Mouse (Mus musculus) limb, embryonic 12.5 days (tissue): ENCODE data around the gene Tulp2. TPM values are rescaled to one million over a fixed set of nuclear protein-coding genes. Genes with fewer than 3 reads are reported as not detected.
A peak's percentile ranks its signal among the peaks of the same experiment; 100 is the strongest.
"Not testable (repeated sequence)": the region's sequence is repeated elsewhere in the genome, so short reads cannot be mapped to it uniquely, and the experiment has no call there.

Experiments
- ATAC-seq: fragments of 200-750 bp; cut with Nextera tagmentation; 2 replicates; pipeline ENCODE4 v1.8.0; 2017; ENCODE audit warnings: low read depth, moderate TSS enrichment; ENCODE audit not compliant: insufficient number of reproducible peaks, insufficient read depth, low FRiP score, low TSS enrichment
- H3K27ac ChIP-seq: fragments of 300-500 bp; sonication (generic); 2 replicates; pipeline ENCODE4 v1.5.1; 2016; ENCODE audit warnings: mild to moderate bottlenecking, moderate library complexity
- H3K27me3 ChIP-seq: fragments of 300-500 bp; sonication (generic); 2 replicates; pipeline ENCODE4 v1.6.1; 2016; ENCODE audit warnings: mild to moderate bottlenecking, moderate library complexity
- H3K36me3 ChIP-seq: fragments of 300-500 bp; sonication (generic); 2 replicates; pipeline ENCODE4 v1.6.1; 2016; ENCODE audit warnings: mild to moderate bottlenecking, moderate library complexity
- H3K4me1 ChIP-seq: fragments of 300-500 bp; sonication (generic); replicated peaks from 2 replicates; pipeline ENCODE4 v1.6.1; 2016
- H3K4me2 ChIP-seq: fragments of 300-500 bp; sonication (generic); 2 replicates; pipeline ENCODE4 v1.6.1; 2016; ENCODE audit warnings: mild to moderate bottlenecking, moderate library complexity
- H3K4me3 ChIP-seq: fragments of 300-500 bp; sonication (generic); replicated peaks from 2 replicates; pipeline ENCODE4 v1.5.1; 2016; ENCODE audit warnings: mild to moderate bottlenecking
- H3K9ac ChIP-seq: fragments of 300-500 bp; sonication (generic); replicated peaks from 2 replicates; pipeline ENCODE4 v1.6.1; 2016; ENCODE audit warnings: mild to moderate bottlenecking, moderate library complexity
- H3K9me3 ChIP-seq: fragments of 300-500 bp; sonication (generic); 2 replicates; pipeline ENCODE4 v1.6.1; 2016; ENCODE audit warnings: mild to moderate bottlenecking, moderate library complexity
- WGBS: fragments of 180-500 bp; shearing (Covaris S2); methylation state at CpG from one replicate; pipeline ENCODE4 v1.1.7; 2016; 5-methylcytosine and 5-hydroxymethylcytosine counted together
- polyA plus RNA-seq: library from polyadenylated mRNA; unstranded; fragments of >200 nt; fragmentation: Nextera tagmentation; extraction: Ambion mirVana; gene quantifications from 2 replicates; pipeline ENCODE4 v1.2.1, GENCODE M21; 2016

Tulp2 gene
- polyA plus RNA-seq, 1 experiment from 2014 or later, result 1.4 TPM

- 80% methylated on average over 1 of the region's 1 CpGs for WGBS
- H3K36me3 ChIP-seq, result peaks cover 72% of the 10 kb centered on the region
- no peak overlapping the region for H3K9ac ChIP-seq
- H3K9me3 ChIP-seq, result no peaks in the 10 kb centered on the region
- ATAC-seq, result no peak
- H3K27me3 ChIP-seq, result no peaks in the 10 kb centered on the region
- no peak overlapping the region for H3K4me3 ChIP-seq
- H3K4me1 ChIP-seq, result no peaks in the 10 kb centered on the region; the same call in 1 of the 2 replicates
- no peak overlapping the region for H3K27ac ChIP-seq
- no peak overlapping the region for H3K4me2 ChIP-seq
Observed at GRCm38 (mm10) chr7:45449974-45450373, 31.7 kb upstream of the Tulp2 start.

- peak; percentile 54 for ATAC-seq
- H3K4me3 ChIP-seq, result no peak overlapping the region
- H3K27ac ChIP-seq, result no peak overlapping the region
- WGBS, result 57% methylated on average over 23 of the region's 23 CpGs
- peaks cover 74% of the 10 kb centered on the region for H3K36me3 ChIP-seq
- no peak overlapping the region for H3K4me2 ChIP-seq
- no peaks in the 10 kb centered on the region for H3K27me3 ChIP-seq
- no peak overlapping the region for H3K9ac ChIP-seq
- peaks cover 3% of the 10 kb centered on the region; the same call in 1 of the 2 replicates for H3K4me1 ChIP-seq
- no peaks in the 10 kb centered on the region for H3K9me3 ChIP-seq
Observed at GRCm38 (mm10) chr7:45451344-45451982, 30.2 kb upstream of the Tulp2 start.

DNA sequence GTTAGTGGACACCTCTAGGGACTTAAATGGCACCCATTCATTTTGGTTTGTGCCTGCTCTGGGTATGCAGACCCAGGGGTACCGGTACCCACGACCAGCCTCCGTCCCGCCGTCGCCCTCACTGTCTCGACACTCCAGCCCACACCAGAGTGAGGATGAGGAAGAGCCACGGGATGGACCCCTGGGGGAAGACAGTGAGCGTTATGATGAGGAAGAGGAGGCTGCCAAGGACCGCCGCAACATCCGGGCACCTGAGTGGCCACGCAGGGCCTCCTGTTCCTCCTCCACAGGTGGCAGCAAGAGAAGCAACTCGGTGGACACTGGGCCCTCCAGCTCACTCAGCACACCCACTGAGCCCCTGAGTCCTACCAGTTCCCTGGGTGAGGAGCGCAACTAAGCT lies 26.7 kb upstream of the Tulp2 start:
- no peaks in the 10 kb centered on the region for H3K27me3 ChIP-seq
- H3K4me2 ChIP-seq, result no peak overlapping the region
- peaks cover 75% of the 10 kb centered on the region for H3K36me3 ChIP-seq
- H3K27ac ChIP-seq, result no peak overlapping the region
- H3K9me3 ChIP-seq, result no peaks in the 10 kb centered on the region
- no peak for ATAC-seq
- H3K4me3 ChIP-seq, result no peak overlapping the region
- H3K9ac ChIP-seq, result no peak overlapping the region
- peaks cover 22% of the 10 kb centered on the region for H3K4me1 ChIP-seq
- WGBS, result 86% methylated on average over 15 of the region's 15 CpGs

- 74% methylated on average over 13 of the region's 13 CpGs for WGBS
- Histone ChIP-seq H3K9me3 (no peaks in the 10 kb centered on the region), H3K27me3 (no peaks in the 10 kb centered on the region), H3K4me3 (no peak overlapping the region), H3K4me1 (peaks cover 33% of the 10 kb centered on the region), H3K4me2 (no peak overlapping the region), H3K9ac (no peak overlapping the region), H3K36me3 (peaks cover 74% of the 10 kb centered on the region), H3K27ac (no peak overlapping the region)
- ATAC-seq, result no peak
Observed at GRCm38 (mm10) chr7:45455932-45456696, 25.6 kb upstream of the Tulp2 start.

GRCm38 (mm10) chr7:45456721-45457203 lies 24.9 kb upstream of the Tulp2 start:
- no peak overlapping the region for H3K4me3 ChIP-seq
- no peaks in the 10 kb centered on the region for H3K27me3 ChIP-seq
- peak overlapping the region; percentile 97; the same call in 1 of the 2 replicates for H3K27ac ChIP-seq
- peaks cover 37% of the 10 kb centered on the region for H3K4me1 ChIP-seq
- no peak for ATAC-seq
- H3K4me2 ChIP-seq, result peak overlapping the region; percentile 67
- 54% methylated on average over 9 of the region's 9 CpGs for WGBS
- H3K9ac ChIP-seq, result no peak overlapping the region
- H3K9me3 ChIP-seq, result no peaks in the 10 kb centered on the region
- peaks cover 77% of the 10 kb centered on the region for H3K36me3 ChIP-seq

GRCm38 (mm10) chr7:45457204-45458060 lies 24.2 kb upstream of the Tulp2 start:
- peak overlapping the region; percentile 67 for H3K4me2 ChIP-seq
- 66% methylated on average over 10 of the region's 10 CpGs for WGBS
- H3K27ac ChIP-seq, result peak overlapping the region; percentile 97; the same call in 1 of the 2 replicates
- peak overlapping the region; percentile 87; the same call in 1 of the 2 replicates for H3K9ac ChIP-seq
- peaks cover 76% of the 10 kb centered on the region for H3K36me3 ChIP-seq
- peaks cover 37% of the 10 kb centered on the region for H3K4me1 ChIP-seq
- peak overlapping the region; percentile 78 for H3K4me3 ChIP-seq
- no peaks in the 10 kb centered on the region for H3K9me3 ChIP-seq
- H3K27me3 ChIP-seq, result no peaks in the 10 kb centered on the region
- ATAC-seq, result no peak

DNA sequence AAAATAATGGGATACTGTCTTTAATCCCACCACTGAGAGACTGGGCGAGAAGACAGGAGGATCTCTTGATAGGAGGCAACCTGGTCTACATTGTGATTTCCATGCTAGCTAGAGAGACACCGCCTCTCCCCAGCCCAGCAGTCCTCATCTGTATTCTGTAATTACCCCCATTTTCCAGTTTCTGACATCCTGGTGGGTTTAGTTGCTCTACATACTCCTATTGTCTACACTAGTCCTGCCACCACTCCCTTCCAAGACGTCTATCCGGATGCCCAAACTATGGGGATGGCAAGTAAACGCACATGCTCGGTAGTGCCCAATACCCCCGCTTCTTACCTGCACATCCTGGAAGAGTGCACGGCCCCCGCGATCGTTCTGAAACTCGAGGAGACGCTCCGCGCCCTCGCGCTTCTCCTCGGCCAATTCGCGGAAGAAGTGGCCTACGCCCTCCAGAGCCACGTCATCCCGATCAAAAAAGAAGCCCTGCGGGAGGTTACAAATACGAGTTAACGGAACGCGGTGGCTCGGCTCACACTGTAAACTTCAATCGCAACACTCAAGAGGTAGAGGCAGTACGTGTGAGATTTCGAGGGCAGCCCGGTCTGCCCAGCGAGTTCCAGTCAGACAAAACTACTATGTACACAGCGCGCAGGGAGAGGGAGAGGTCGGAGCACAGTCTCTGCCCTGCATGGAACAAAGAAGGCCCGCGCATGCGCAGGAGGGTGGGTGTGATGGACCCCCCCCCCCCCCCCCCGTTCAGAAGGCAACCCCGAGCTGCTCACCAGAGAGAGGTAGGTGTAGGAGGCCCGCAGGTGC lies 22.7 kb upstream of the Tulp2 start:
- 1% methylated on average over 41 of the region's 43 CpGs for WGBS
- Histone ChIP-seq H3K9ac (peak overlapping the region; percentile 87), H3K4me3 (peak overlapping the region; percentile 78), H3K27ac (peak overlapping the region; percentile 97), H3K36me3 (peaks cover 76% of the 10 kb centered on the region), H3K4me1 (peaks cover 37% of the 10 kb centered on the region), H3K9me3 (no peaks in the 10 kb centered on the region), H3K4me2 (peak overlapping the region; percentile 67), H3K27me3 (no peaks in the 10 kb centered on the region)
- peak; percentile 49 for ATAC-seq

DNA sequence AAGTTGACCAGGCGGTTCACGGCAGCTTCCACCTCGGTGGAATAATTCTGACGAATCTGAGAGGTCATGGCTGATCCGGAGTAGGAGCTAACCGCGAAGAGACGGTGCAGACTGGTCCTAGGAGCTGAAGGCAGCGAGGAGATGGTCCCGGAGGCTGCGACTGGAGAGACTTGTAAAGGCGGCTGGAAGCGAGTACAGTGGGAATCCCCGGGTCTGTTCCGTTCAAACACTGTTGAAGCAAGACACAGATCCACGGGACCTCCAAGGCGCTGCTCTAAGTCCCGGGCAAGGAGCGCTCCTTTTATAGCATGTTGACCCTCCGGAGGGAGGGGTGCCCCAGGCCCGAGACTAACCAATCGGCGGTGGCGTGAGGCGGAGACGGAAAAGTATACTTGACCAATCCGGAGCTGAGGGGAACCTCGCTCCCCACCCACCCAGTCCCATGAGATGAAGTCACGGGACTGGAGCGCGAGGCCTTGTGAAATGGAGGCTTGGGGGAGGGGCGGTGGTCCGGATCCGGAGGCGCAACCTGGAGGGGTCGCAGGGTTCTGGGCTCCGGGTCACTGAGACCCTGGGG lies 22.0 kb upstream of the Tulp2 start, which contains the start of gene Ftl1:
TSS of gene Ftl1 (minus strand) at position 321 of the 577 bp plus-strand sequence.
- peak; percentile 96 for ATAC-seq
- peaks cover 76% of the 10 kb centered on the region for H3K36me3 ChIP-seq
- peak within 1 kb of the TSS; percentile 78 for H3K4me3 ChIP-seq
- H3K4me2 ChIP-seq, result peak within 1 kb of the TSS; percentile 67
- peak within 1 kb of the TSS; percentile 87 for H3K9ac ChIP-seq
- peaks cover 37% of the 10 kb centered on the region for H3K4me1 ChIP-seq
- H3K27me3 ChIP-seq, H3K9me3 ChIP-seq: not testable (repeated sequence)
- peak within 1 kb of the TSS; percentile 97 for H3K27ac ChIP-seq
- 2% methylated on average over 32 of the region's 37 CpGs for WGBS

GRCm38 (mm10) chr7:45460377-45460776 lies 21.3 kb upstream of the Tulp2 start:
- Histone ChIP-seq H3K9me3 (no peaks in the 10 kb centered on the region), H3K27me3 (no peaks in the 10 kb centered on the region), H3K4me3 (peak overlapping the region; percentile 78), H3K27ac (peak overlapping the region; percentile 82), H3K4me1 (peaks cover 38% of the 10 kb centered on the region), H3K36me3 (peaks cover 76% of the 10 kb centered on the region), H3K9ac (peak overlapping the region; percentile 44; the same call in 1 of the 2 replicates), H3K4me2 (peak overlapping the region; percentile 67)
- ATAC-seq, result no peak
- WGBS, result 74% methylated on average over 7 of the region's 7 CpGs

DNA sequence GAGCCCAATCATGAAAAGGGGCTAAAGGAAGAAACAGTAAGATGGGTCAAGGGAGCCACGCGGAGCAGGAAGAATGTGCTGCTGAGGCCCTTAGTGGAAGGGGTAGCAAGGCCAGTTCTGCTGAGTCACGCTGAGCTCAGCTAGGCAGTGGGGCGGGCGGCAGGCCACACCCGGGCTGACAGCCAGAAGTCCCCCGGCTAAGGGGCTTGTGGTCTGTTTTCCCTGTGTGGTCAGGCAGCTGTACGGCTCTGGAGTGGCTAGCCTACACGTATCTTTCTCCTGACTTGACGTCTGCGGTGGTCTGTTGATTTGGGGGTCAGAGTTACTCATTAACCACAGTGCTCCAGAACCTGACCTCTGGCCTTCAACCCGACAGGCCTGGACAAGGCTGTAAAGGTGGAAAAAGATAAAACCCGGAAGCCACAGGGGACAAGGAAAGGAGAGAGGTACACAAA lies 20.8 kb upstream of the Tulp2 start:
- Histone ChIP-seq H3K27me3 (no peaks in the 10 kb centered on the region), H3K9me3 (no peaks in the 10 kb centered on the region), H3K9ac (peak overlapping the region; percentile 27; the same call in 1 of the 2 replicates), H3K4me1 (peaks cover 43% of the 10 kb centered on the region), H3K36me3 (peaks cover 73% of the 10 kb centered on the region), H3K27ac (peak overlapping the region; percentile 82), H3K4me3 (0 out of 2 replicates have a peak overlapping the region, but pooled peaks have one; percentile 78), H3K4me2 (peak overlapping the region; percentile 67)
- WGBS, result 23% methylated on average over 13 of the region's 13 CpGs
- no peak for ATAC-seq
